Mouse (Mus musculus) gastrocnemius, postnatal 36 days (tissue): ENCODE data around the gene Ube2l3. TPM values are rescaled to one million over a fixed set of nuclear protein-coding genes. Genes with fewer than 3 reads are reported as not detected.

Experiments used
- DNase-seq, 2 experiments: peaks; one replicate each; pipeline ENCODE4 v3.0.0; 2022
- intact Hi-C: fragments of 180-260 bp; cut with DNase I; formaldehyde crosslinking; loops from one replicate; pipeline ENCODE4 v1.15.1; 2025
- total RNA-seq, 2 experiments: library from RNA; stranded (reverse); gene quantifications; 2 replicates each; pipeline ENCODE4 v1.2.3; 2021

Ube2l3 gene
- total RNA-seq, 2 experiments from 2014 or later: 130 to 135 TPM

DNA sequence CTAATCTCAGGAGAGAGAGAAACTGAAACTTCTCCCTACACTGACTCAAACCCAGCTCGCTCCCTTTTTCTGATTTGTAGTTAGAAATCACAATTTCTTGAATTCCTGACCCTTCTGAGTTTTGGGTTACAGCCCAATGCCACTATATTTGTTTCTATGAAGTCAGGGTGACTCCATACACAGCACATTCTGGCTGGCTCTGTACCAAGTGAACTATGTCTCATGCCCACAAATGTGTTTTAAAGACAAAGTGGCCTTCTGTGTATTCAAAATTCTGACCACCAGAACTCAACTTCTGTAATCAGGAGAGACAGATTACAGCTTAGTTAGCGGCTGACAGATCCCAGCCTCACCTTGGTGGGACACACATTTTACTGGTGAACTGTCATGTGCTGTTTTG is 48.1 kb downstream of the Ube2l3 start:
- intact Hi-C loops: no loop called here

DNA sequence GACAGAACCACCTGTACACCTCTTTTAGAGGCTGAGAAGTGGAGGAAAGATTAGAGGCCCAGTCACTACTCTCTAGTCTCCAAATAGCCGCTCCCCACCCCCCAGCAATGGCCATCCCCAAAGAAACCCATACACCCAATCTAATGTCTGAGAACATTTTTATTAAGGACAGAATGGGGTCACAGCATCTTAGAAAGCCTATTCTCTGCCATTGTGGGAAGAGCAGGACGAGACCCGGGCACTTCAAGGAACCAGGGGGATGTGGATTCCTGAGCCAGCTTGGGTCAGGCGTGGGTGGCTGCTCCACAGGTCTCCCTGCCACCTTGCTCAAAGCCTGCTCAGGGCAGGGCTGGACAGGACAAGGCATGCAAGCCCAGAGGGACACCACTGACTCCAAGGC is 50.6 kb downstream of the Ube2l3 start:
- DNase-seq: no peak
- intact Hi-C loops: no loop called here

More for the DNA sequence above, 48.1 kb downstream of the Ube2l3 start:
- DNase-seq: no peak

DNA sequence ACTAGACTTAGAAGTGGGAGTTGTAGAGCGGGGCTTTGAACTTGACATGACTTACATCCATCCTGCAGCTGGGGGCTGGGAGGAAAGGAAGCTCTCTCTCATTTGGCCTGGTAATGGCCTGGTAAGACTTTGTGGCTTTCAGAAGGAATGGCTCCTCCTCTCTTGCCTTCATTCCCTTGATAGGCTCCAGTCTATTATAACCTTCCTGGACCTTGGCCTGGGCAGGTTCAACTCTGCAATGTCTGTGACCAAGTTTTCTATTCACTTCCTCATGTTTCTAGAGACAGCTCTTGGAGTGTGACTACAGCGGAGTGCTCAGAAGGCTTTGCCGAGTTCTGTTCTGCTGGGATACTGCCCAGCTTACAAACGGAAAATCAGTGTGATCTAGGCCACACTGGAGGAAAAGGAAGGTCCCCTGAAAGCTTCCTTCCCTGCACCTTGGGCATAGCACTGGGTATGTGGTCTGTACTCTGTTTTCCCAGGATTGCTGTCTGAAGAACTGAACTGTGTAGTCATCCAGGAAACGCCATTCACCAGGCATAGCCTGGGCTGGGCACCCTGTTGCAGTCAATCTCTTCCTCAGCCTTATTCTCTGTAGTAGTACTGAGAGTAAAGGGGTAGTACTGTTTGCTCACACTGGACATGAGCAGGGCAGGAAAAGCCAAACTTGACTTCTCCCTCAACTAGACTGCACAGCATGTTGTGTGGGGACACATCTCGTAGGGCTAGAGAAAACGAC is 51.8 kb downstream of the Ube2l3 start:
- DNase-seq: no peak
- intact Hi-C loops: no loop called here

DNA sequence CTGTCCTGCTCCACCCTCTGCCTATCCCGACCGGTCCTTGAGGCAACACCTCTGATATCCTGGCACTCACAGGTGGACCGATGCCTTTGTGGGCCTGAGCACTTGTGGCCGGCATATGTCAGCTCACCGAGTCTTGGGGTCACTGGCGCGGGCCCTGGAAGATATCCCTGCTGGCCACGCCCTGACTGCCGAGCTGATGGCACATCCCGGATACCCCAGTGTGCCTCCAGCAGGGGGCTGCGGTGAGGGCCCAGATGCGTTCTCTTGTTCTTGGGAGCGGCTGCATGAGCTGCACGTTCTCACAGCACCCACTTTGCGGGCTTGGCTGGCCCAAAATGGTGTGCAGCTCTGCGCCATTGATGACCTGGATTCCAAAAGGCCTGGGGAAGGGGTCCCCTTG is 54.4 kb downstream of the Ube2l3 start:
- DNase-seq: no peak
- intact Hi-C loops: loop anchor here (5.0 kb wide), 2 partner anchors 59 to 124 kb away; partner anchors contain the start of gene Rimbp3

DNA sequence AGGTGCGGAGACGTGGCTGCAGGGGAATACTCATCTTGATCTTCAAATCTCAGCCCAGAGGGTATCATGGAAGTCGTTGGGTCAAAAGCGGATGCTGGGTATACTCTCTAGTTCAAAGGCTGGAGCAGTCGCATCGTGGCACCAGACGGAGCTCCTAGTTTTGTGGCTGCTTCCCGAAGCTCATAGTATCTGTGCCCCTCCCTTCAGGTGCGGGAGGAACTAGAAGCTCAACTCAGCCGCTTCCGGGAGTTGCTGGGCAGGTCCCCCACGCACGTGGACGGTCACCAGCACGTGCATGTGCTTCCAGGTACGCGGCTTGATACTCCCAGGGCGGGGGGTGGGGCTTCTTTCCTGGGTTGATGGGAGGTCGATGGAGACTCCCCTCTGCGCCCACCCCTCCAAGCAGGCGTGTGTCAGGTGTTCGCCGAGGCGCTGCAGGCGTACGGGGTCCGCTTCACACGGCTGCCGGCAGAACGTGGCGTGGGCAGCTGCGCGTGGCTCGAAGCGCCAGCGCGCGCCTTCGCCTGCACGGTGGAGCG is 55.0 kb downstream of the Ube2l3 start:
- DNase-seq: no peak
- intact Hi-C loops: loop anchor here (5.0 kb wide), 2 partner anchors 60 to 125 kb away; partner anchors contain the start of gene Rimbp3

DNA sequence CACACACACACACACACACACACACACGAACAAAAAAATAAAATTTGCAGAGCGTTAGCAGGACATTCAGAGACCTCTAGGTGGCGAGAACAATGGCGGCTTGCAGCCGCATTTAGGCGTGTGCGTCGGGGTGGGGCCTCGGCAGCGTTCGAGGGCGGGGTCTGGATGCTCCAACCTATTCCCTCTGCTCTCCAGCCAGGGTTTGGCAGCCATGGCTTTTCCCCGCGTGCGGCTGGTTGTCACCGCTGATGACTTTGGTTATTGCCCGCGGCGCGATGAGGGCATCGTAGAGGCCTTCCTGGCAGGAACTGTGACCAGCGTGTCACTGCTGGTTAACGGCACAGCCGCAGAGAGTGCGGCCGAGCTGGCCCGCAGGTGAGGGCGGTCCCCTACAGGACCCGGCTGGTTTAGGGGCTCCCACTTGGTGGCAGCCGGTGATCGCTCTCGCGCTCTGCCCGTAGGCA is 55.6 kb downstream of the Ube2l3 start, which contains the start of gene Ccdc116:
Gene Ccdc116 (minus strand): TSS at position 458 of the 464 bp plus-strand sequence.
- intact Hi-C loops: loop anchor here (5.0 kb wide), 2 partner anchors 60 to 125 kb away; partner anchors contain the start of gene Rimbp3

DNA sequence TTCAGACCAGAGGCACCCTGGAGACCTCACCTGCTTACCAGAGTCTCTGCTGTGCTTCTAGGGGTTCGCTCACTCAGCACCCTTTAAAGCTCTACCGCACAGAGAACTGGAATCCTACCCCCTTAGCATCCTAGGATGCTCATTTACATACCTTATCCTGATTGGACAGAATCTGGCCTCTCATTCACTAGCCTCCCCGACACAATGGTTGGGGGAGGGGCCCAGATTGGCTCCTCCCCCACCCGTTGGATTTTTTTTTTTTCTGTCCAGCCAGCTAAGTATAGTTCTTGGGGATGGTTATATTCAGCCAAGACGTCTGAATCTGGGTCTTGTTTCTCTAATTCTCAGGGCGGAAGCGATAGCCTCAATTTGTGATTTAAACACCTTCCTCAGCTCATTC is 58.1 kb downstream of the Ube2l3 start, which contains the start of gene Ydjc:
Gene Ydjc (plus strand): TSS at position 283 of the 400 bp plus-strand sequence.
- intact Hi-C loops: no loop called here
- DNase-seq: no peak

More for the DNA sequence above, 55.6 kb downstream of the Ube2l3 start, which contains the start of gene Ccdc116:
- DNase-seq: peak; percentile 52 to 55

DNA sequence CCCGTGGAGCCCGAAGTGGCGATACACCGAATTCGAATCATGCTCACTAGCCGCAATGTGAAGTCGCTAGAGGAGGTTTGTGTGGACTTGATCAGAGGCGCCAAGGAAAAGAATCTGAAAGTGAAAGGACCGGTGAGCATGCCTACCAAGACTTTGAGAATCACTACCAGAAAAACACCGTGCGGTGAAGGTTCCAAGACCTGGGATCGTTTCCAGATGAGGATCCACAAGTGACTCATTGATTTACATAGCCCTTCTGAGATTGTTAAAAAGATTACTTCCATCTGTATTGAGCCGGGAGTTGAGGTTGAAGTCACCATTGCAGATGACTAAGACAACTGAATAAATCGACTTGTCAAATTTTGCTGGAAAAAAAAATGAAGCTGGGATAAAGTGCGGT is 65.1 kb downstream of the Ube2l3 start:
- intact Hi-C loops: no loop called here
- DNase-seq: no peak

DNA sequence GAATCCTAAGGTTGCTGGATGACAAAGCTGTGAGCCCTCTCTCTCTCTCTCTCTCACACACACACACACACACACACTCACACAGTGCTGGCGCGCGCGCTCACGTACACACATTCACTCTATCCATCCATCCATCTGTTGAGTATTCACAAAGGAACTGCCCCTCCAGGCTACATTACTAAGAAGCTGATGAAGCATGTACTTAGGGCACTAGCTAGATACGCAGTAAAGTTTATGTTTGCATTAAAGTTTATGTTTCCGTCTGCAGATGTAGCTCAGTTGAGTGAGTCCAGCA is 69.6 kb downstream of the Ube2l3 start:
- intact Hi-C loops: loop anchor here (5.0 kb wide), 1 partner anchor 74 kb away; the partner anchor contains the start of gene Rimbp3
- DNase-seq: no peak

DNA sequence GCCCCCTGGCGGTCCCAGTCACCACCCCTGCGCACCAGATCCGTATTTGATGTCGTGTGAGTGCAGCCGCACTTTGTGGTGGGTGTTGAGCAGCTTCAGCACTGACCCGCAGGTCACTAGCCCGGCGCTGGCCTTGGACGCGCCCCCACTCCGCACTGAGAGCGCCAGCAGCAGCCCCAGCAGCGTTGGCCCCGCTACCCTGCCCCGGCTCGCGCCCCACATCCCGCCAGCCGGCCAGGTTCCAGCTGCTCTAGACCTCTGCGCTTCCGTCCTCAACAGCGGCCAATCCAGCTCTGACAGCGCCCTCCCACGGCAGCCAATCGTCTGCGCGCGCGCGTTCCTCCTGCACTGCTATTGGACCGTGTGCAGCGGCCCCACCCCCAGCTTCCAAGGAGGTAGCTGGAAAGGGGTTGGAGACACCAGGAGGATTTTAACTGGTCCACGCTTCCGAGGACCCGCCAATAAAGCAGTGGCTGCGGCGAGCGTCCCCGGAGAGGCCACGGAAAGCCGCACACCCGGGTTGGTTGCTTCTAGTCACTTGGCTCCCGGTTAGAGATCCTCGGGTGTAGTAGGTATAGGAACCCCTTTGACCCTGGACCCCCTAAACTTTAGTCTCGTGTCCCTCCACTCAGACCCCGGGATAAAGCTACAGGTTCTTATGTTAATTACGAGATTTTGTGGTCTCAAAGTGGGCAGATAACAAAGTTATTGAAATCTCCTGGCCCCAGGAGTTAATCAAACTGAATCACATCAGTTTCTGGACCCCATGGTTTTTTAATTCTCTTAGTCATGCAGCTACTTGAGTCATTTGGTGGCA is 70.2 kb downstream of the Ube2l3 start, which contains the start of gene Sdf2l1:
Gene Sdf2l1 (minus strand): TSS at position 295 of the 817 bp plus-strand sequence.
- peak; percentile 92 to 95 for DNase-seq
- intact Hi-C loops: loop anchor here (5.0 kb wide), 1 partner anchor 75 kb away; the partner anchor contains the start of gene Rimbp3

DNA sequence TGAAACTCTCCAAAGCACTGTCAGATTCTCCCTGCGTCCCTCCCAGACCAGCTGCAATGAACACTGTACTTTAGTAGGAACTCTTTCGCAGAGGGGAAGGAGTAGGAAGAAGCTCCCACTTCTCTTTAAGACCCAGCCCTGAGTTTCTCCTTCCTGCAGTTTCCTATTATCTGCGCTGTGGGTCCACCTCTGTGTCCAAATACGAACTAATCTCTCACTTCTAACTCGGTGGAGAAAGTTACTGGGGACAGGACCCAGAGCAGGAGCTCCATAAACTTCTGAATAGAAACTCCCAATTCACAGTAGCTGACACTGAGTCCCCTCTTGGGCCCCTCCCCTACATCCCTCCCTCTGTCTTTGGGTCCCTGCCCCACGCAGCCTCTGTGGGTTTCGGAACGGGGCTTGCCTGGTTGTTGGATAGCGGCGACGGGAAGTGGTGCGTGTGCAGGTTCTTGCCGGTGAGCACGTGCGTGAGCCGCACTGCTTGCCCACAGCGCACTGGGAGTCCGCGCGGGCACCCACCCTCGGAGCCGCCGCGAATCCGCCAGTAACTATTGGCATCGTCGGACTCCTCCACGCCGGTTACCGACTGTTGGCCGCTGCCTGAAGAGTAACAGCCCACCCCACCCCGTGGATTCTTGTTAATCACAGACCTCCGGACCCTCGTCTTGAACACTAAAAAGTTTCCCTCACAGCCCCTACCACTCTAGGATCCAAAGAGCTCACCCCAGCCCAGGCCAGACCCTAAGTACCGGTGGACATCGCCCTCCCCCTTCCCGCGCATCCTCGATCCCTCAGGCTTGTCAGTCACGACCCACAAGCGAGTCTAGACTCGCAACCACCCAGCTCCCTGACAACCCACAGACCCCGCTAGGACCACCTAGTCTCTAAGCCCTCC is 71.0 kb downstream of the Ube2l3 start:
- no peak for DNase-seq
- intact Hi-C loops: loop anchor here (5.0 kb wide), 1 partner anchor 76 kb away; the partner anchor contains the start of gene Rimbp3

DNA sequence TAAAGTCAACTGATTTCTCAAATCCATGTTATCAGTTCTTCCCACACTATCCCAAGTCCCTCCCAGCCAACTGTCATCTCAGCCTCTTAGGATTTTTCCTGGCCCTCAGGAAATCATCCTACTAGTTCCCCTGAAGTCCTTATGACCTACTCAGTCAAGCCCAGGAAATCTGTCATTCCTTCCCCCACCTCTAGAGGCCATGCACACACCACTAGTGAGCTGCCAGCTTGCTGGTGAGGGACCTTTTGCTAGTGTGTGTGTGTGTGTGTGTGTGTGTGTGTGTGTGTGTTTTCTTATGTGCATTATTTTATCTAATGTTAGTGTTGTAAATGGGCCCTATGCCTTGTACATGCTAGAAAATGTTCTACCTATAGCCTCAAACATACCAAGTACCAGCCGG is 75.2 kb downstream of the Ube2l3 start:
- DNase-seq: no peak
- intact Hi-C loops: loop anchor here (5.0 kb wide), 1 partner anchor 150 kb away; the partner anchor contains the start of gene Tmem191c

DNA sequence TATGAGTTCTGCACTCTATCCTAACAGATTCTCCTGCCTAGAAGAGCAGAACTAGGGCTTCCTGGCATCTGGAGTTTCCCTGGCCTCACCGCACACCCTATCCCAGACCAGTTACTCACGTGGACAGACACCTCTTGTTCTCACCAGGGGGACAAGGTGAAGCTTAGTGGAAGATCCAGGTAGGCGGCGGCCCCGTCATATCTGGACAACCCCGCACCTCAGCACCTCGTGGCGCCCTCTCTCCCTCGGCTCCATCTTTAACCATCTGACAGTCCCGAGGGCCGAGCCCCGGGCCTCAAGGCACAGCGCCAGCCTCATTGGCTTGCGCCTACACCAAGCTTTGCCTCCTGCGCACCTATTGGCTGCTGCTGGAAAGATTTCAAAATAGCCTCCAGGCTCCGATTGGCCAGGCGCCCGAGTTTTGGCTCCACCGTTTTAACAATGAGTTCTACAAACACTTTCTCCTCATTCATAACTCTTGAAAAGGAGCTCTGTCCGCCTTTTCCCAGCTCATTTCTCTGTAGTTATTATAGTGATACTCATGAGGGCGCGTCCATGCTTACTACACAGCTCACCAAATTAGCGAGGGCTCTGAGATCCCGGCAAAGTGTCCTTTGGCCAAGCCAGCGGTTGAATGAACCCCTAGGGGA is 77.5 kb downstream of the Ube2l3 start, which contains the start of gene 2610318N02Rik:
Gene 2610318N02Rik (minus strand): TSS at position 297 of the 650 bp plus-strand sequence.
- no peak for DNase-seq
- intact Hi-C loops: loop anchor here (5.0 kb wide), 1 partner anchor 152 kb away; the partner anchor contains the start of gene Tmem191c

DNA sequence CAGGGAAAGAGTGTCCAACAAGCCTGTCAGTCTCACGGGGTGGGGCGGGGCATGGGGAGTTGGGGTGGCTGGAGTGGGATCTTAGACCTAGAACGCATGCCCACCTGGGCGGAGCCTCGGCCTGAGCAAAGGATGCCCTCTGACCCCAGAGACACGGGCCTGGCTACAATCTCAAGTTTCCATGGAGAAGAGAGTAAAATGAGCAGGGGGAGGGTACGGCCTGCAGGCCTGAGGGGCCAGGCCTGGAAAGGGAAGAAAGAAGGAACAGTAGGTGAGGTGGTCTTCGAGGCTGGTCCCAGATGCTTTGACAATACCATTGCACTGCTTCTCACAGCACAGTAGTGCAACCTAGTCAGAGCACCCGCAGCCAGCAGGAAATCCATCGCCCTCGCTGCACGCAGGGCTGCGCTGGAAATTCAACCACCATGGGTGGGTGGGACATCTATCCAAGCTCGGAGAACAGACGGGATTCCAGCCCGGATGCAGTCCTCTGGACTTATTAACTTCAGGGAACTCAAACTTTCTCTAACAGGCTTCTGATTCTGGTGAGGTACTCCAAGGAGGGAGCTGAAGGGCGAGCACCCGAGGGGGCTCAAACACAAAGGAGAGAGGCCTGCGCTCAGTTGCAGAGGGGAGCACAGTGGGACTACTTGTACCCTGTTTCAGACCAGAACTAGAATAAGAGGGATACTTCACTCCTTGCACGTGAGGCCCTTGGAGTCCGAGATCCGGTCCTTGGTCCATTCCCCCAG is 78.2 kb downstream of the Ube2l3 start:
- intact Hi-C loops: no loop called here
- DNase-seq: no peak

DNA sequence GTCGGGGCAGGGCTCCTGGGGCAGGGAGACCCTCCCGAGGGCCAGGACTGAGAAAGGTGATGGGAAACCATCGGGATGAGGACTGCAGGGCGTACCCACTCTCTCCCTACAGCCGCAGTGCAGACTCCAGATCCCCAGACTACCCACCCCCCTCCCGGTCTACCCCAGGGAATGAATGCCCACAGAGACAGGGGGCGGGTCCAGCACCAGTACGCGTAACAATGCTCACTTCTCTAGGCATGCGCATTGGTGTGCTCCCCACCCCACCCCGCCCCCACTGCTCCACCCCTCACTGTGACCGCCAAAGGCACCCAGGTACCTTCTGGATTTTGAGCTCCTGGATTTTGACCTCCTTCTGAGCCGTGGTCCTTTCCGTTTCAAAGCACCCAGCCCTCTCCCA is 80.9 kb downstream of the Ube2l3 start:
- no peak for DNase-seq

DNA sequence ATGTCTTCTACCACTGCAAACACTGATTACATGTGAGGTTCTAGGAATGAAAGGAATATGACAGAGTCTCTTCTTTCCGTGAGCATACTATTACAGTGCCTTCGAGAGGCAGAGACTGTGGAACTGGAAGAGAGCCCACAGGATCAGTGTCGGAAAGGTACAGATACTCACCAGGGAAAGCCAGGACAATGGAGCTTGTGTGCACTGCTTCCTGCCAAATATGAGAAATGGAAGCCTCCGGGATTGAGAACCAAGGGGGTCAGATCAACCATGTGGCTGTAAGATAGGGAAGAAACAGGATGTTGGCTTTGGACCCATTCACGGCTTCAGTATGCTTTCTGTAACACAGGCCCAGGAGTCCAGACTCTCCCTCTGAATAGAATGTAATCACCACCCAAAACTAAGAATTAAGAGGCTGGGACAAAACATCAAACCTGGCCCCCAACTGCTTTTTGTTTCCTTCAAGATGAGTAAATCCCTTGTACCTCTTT is 85.1 kb downstream of the Ube2l3 start:
- intact Hi-C loops: no loop called here

More for the DNA sequence above, 80.9 kb downstream of the Ube2l3 start:
- intact Hi-C loops: no loop called here

DNA sequence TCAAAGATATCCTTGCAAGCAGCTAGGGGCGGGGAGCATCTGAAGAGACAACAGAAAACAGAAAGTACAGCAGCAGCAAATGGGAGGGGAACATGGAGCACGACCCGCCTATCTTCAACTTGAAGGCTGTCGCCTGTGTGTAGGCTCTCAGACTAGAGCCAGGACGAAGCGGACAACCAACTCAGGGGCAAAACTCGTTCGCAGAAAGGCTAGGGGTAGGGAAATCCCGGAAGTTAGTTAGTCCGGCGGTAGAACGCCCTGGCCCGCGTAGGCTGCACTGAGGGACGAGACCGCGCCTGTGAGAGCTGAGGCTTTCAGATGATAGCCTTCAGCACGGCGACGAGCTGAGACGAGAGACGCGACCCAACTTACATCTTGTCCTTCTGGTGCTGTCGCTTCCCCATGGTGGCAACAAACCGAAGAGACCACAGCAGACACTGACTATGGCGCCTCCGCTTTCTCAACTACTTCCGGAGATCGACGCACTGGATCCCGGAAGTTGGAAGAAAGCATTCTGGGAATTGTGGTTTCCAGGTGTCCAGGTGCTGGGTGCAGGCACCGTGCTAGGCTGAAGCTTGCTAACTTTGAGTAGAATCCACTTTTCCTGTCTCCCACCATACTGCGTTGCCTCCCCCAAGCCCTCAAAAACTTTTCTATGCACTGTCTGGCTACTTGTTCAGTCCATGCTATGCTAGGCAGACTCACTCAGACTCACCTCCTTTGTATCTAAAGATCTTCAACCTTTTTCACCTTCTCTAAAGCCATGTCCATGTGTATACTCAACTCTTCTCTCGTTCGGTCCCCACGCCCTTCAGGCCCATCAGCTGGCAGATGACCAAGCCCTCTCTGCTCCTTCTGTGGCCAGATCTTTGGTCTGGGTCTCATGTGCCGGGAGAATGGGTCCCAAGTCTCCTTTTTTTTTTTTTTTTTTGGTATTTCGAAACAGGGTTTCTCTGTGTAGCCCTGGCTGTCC is 91.4 kb downstream of the Ube2l3 start, which contains the start of gene Ppil2:
Gene Ppil2 (minus strand): TSS at position 487 of the 973 bp plus-strand sequence.
- intact Hi-C loops: no loop called here
- DNase-seq: peak; percentile 40 to 58

More for the DNA sequence above, 85.1 kb downstream of the Ube2l3 start:
- DNase-seq: no peak
